Mouse (Mus musculus) liver, embryonic 13.5 days (tissue): ENCODE measurements around the gene Pygb. TPM values are rescaled to one million over a fixed set of nuclear protein-coding genes. Genes with fewer than 3 reads are reported as not detected.

Experiments
- ATAC-seq: fragments of 200-750 bp; cut with Nextera tagmentation; 2 replicates; pipeline ENCODE4 v1.8.0; 2017; ENCODE audit warnings: low read depth, mild to moderate bottlenecking, moderate number of reproducible peaks, moderate library complexity
- DNase-seq: peaks from one replicate; pipeline ENCODE4 v3.0.0; 2022
- H3K27ac ChIP-seq: fragments of 300-500 bp; sonication (generic); 2 replicates; pipeline ENCODE4 v1.5.1; 2015; ENCODE audit warnings: moderate library complexity, mild to moderate bottlenecking, inconsistent platforms
- H3K27me3 ChIP-seq: fragments of 300-500 bp; sonication (generic); 2 replicates; pipeline ENCODE4 v1.6.1; 2015; ENCODE audit warnings: mild to moderate bottlenecking, inconsistent platforms
- H3K36me3 ChIP-seq: fragments of 300-500 bp; sonication (generic); 2 replicates; pipeline ENCODE4 v1.6.1; 2015; ENCODE audit warnings: mild to moderate bottlenecking, inconsistent platforms
- H3K4me1 ChIP-seq: fragments of 300-500 bp; sonication (generic); replicated peaks from 2 replicates; pipeline ENCODE4 v1.6.1; 2015; ENCODE audit warnings: inconsistent platforms
- H3K4me2 ChIP-seq: fragments of 300-500 bp; sonication (generic); 2 replicates; pipeline ENCODE4 v1.6.1; 2015; ENCODE audit warnings: inconsistent platforms, mild to moderate bottlenecking, moderate library complexity
- H3K4me3 ChIP-seq: fragments of 300-500 bp; sonication (generic); replicated peaks from 2 replicates; pipeline ENCODE4 v1.5.1; 2015; ENCODE audit warnings: mild to moderate bottlenecking, inconsistent platforms
- H3K9ac ChIP-seq: fragments of 300-500 bp; sonication (generic); 2 replicates; pipeline ENCODE4 v1.6.1; 2015; ENCODE audit warnings: mild to moderate bottlenecking, inconsistent platforms
- H3K9me3 ChIP-seq: fragments of 300-500 bp; sonication (generic); replicated peaks from 2 replicates; pipeline ENCODE4 v1.6.1; 2016; ENCODE audit warnings: inconsistent platforms
- WGBS: fragments of 180-500 bp; shearing (Covaris S2); methylation state at CpG from one replicate; pipeline ENCODE4 v1.1.7; 2015; ENCODE audit not compliant: insufficient replicate concordance; 5-methylcytosine and 5-hydroxymethylcytosine counted together
- polyA plus RNA-seq: library from polyadenylated mRNA; unstranded; fragments of >200 nt; fragmentation: Nextera tagmentation; extraction: Ambion mirVana; gene quantifications from 2 replicates; pipeline ENCODE4 v1.2.1, GENCODE M21; 2015

The Pygb gene
- polyA plus RNA-seq, 1 experiment from 2014 or later = 22.9 TPM

GRCm38 (mm10) chr2:150828164-150828563, 41.6 kb downstream of the Pygb start:
- WGBS = 66% methylated on average over 3 of the region's 3 CpGs
- H3K27ac ChIP-seq = no peak overlapping the region
- no peak overlapping the region for H3K9ac ChIP-seq
- no peak for ATAC-seq
- H3K4me1 ChIP-seq = no peaks in the 10 kb centered on the region
- H3K4me2 ChIP-seq = no peak overlapping the region
- H3K4me3 ChIP-seq = no peak overlapping the region
- peaks cover 80% of the 10 kb centered on the region for H3K36me3 ChIP-seq
- DNase-seq = no peak
- no peaks in the 10 kb centered on the region for H3K27me3 ChIP-seq
- H3K9me3 ChIP-seq = no peaks in the 10 kb centered on the region

- H3K9me3 ChIP-seq = no peaks in the 10 kb centered on the region
- no peak overlapping the region for H3K4me3 ChIP-seq
- no peaks in the 10 kb centered on the region for H3K4me1 ChIP-seq
- H3K27me3 ChIP-seq = no peaks in the 10 kb centered on the region
- no peak overlapping the region for H3K27ac ChIP-seq
- 62% methylated on average over 4 of the region's 4 CpGs for WGBS
- DNase-seq (no peak), ATAC-seq (no peak)
- H3K4me2 ChIP-seq = no peak overlapping the region
- H3K9ac ChIP-seq = no peak overlapping the region
- H3K36me3 ChIP-seq = peaks cover 81% of the 10 kb centered on the region
Measured at GRCm38 (mm10) chr2:150828654-150829053, 42.1 kb downstream of the Pygb start.

GRCm38 (mm10) chr2:150830011-150830410, 43.5 kb downstream of the Pygb start:
- Histone ChIP-seq H3K4me3 (no peak overlapping the region), H3K36me3 (peaks cover 73% of the 10 kb centered on the region), H3K9ac (no peak overlapping the region), H3K4me1 (no peaks in the 10 kb centered on the region), H3K9me3 (no peaks in the 10 kb centered on the region), H3K4me2 (no peak overlapping the region), H3K27me3 (no peaks in the 10 kb centered on the region), H3K27ac (no peak overlapping the region)
- no peak for ATAC-seq
- DNase-seq = no peak
- 85% methylated on average over 2 of the region's 2 CpGs for WGBS

GRCm38 (mm10) chr2:150830911-150831441, 44.4 kb downstream of the Pygb start:
- Histone ChIP-seq H3K36me3 (peaks cover 69% of the 10 kb centered on the region), H3K4me2 (no peak overlapping the region), H3K9ac (no peak overlapping the region), H3K27ac (no peak overlapping the region), H3K27me3 (no peaks in the 10 kb centered on the region), H3K9me3 (no peaks in the 10 kb centered on the region), H3K4me1 (no peaks in the 10 kb centered on the region), H3K4me3 (no peak overlapping the region)
- ATAC-seq (no peak), DNase-seq (no peak)
- 70% methylated on average over 3 of the region's 3 CpGs for WGBS

- Histone ChIP-seq H3K36me3 (peaks cover 59% of the 10 kb centered on the region), H3K4me2 (no peak overlapping the region), H3K9me3 (no peaks in the 10 kb centered on the region), H3K9ac (no peak overlapping the region), H3K4me1 (no peaks in the 10 kb centered on the region; the same call in 1 of the 2 replicates), H3K4me3 (no peak overlapping the region), H3K27me3 (no peaks in the 10 kb centered on the region), H3K27ac (no peak overlapping the region)
- no peak for ATAC-seq
- no peak for DNase-seq
- 85% methylated on average over 7 of the region's 7 CpGs for WGBS
Measured at GRCm38 (mm10) chr2:150832029-150832428, 45.5 kb downstream of the Pygb start.

GRCm38 (mm10) chr2:150834616-150835015, 48.1 kb downstream of the Pygb start:
- Histone ChIP-seq H3K9me3 (no peaks in the 10 kb centered on the region), H3K36me3 (peaks cover 41% of the 10 kb centered on the region), H3K4me1 (no peaks in the 10 kb centered on the region; the same call in none of the 2 replicates), H3K9ac (no peak overlapping the region), H3K4me3 (no peak overlapping the region), H3K27ac (no peak overlapping the region), H3K27me3 (no peaks in the 10 kb centered on the region), H3K4me2 (no peak overlapping the region)
- ATAC-seq (no peak), DNase-seq (no peak)
- 80% methylated on average over 7 of the region's 7 CpGs for WGBS

- DNase-seq (no peak), ATAC-seq (no peak)
- Histone ChIP-seq H3K27me3 (no peaks in the 10 kb centered on the region), H3K4me2 (no peak overlapping the region), H3K4me3 (no peak overlapping the region), H3K27ac (no peak overlapping the region), H3K9me3 (no peaks in the 10 kb centered on the region), H3K36me3 (peaks cover 28% of the 10 kb centered on the region), H3K9ac (no peak overlapping the region), H3K4me1 (no peaks in the 10 kb centered on the region; the same call in none of the 2 replicates)
- WGBS = 84% methylated on average over 4 of the region's 4 CpGs
Measured at GRCm38 (mm10) chr2:150835975-150836374, 49.4 kb downstream of the Pygb start.

GRCm38 (mm10) chr2:150836906-150837305, 50.4 kb downstream of the Pygb start:
- peaks cover 19% of the 10 kb centered on the region for H3K36me3 ChIP-seq
- no peaks in the 10 kb centered on the region for H3K9me3 ChIP-seq
- H3K27ac ChIP-seq = no peak overlapping the region
- ATAC-seq (no peak), DNase-seq (no peak)
- H3K9ac ChIP-seq = no peak overlapping the region
- 64% methylated on average over 15 of the region's 15 CpGs for WGBS
- H3K4me1 ChIP-seq = no peaks in the 10 kb centered on the region; the same call in none of the 2 replicates
- H3K4me3 ChIP-seq = no peak overlapping the region
- no peak overlapping the region for H3K4me2 ChIP-seq
- no peaks in the 10 kb centered on the region for H3K27me3 ChIP-seq

GRCm38 (mm10) chr2:150837781-150838180, 51.2 kb downstream of the Pygb start:
- H3K4me3 ChIP-seq = no peak overlapping the region
- 90% methylated on average over 3 of the region's 3 CpGs for WGBS
- no peaks in the 10 kb centered on the region for H3K27me3 ChIP-seq
- peaks cover 13% of the 10 kb centered on the region for H3K36me3 ChIP-seq
- no peak overlapping the region for H3K9ac ChIP-seq
- H3K4me2 ChIP-seq = no peak overlapping the region
- no peaks in the 10 kb centered on the region; the same call in none of the 2 replicates for H3K4me1 ChIP-seq
- DNase-seq (no peak), ATAC-seq (no peak)
- no peak overlapping the region for H3K27ac ChIP-seq
- no peaks in the 10 kb centered on the region for H3K9me3 ChIP-seq

GRCm38 (mm10) chr2:150839686-150840471, 53.3 kb downstream of the Pygb start:
- no peaks in the 10 kb centered on the region for H3K9me3 ChIP-seq
- no peak overlapping the region for H3K4me2 ChIP-seq
- 63% methylated on average over 12 of the region's 12 CpGs for WGBS
- peaks cover 4% of the 10 kb centered on the region for H3K36me3 ChIP-seq
- no peaks in the 10 kb centered on the region for H3K27me3 ChIP-seq
- H3K4me3 ChIP-seq = no peak overlapping the region
- H3K4me1 ChIP-seq = no peaks in the 10 kb centered on the region; the same call in none of the 2 replicates
- H3K9ac ChIP-seq = no peak overlapping the region
- no peak overlapping the region for H3K27ac ChIP-seq
- DNase-seq (no peak), ATAC-seq (peak; percentile 44)

GRCm38 (mm10) chr2:150841109-150841508, 54.6 kb downstream of the Pygb start:
- Histone ChIP-seq H3K4me1 (no peaks in the 10 kb centered on the region; the same call in none of the 2 replicates), H3K36me3 (peaks cover 4% of the 10 kb centered on the region), H3K4me3 (no peak overlapping the region), H3K9ac (no peak overlapping the region), H3K27me3 (no peaks in the 10 kb centered on the region), H3K27ac (no peak overlapping the region), H3K9me3 (no peaks in the 10 kb centered on the region), H3K4me2 (no peak overlapping the region)
- WGBS = 70% methylated on average over 11 of the region's 11 CpGs
- ATAC-seq = no peak
- DNase-seq = no peak
